Mouse (Mus musculus) lung, postnatal 0 days (tissue): ENCODE results near the gene Clec4n.

ENCODE experiments used
- CTCF ChIP-seq: IDR thresholded peaks from 2 replicates; pipeline ENCODE4 v1.5.1; 2016; ENCODE audit warnings: antibody characterized with exemption, mild to moderate bottlenecking
- EP300 ChIP-seq: IDR thresholded peaks from 2 replicates; pipeline ENCODE4 v1.6.1; 2016; ENCODE audit warnings: antibody characterized with exemption, mild to moderate bottlenecking, control low read depth

DNA sequence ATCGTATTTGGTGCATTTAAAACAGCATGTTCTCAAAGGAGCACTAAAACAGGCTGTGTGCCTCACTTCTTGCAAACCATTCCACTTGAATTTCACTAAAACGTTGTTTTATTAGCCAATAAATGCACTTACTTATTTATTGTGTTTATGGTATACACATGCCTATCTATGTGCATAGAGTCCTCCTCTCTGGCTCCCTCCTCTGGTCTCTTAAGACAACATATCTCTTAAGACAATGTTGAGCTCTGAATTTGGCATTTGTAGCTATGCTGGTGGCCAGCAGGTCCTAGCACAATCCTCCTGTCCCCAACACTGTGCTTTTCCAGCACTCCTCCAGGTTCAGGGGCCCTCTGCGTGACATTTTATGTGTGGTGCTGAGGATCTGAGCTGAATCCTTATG, 29.3 kb downstream of the Clec4n start:
- no peak for TF ChIP-seq EP300
- TF ChIP-seq CTCF: no peak
